Mouse (Mus musculus) heart, postnatal 25 days (tissue): Measurements from ENCODE around the gene Fam173a. TPM values are rescaled to one million over a fixed set of nuclear protein-coding genes. Genes with fewer than 3 reads are reported as not detected.

ENCODE experiments used
- DNase-seq: peaks from one replicate; pipeline ENCODE4 v3.0.0; 2022; ENCODE audit warnings: low spot score
- intact Hi-C: fragments of 180-260 bp; cut with DNase I; formaldehyde crosslinking; loops from one replicate; pipeline ENCODE4 v1.15.1; 2025
- total RNA-seq, 2 experiments: library from RNA; stranded (reverse); gene quantifications; 2 replicates each; pipeline ENCODE4 v1.2.3; 2021

The Fam173a gene
- total RNA-seq = 10 to 100 TPM; 35.4 to 36.0 TPM

DNA sequence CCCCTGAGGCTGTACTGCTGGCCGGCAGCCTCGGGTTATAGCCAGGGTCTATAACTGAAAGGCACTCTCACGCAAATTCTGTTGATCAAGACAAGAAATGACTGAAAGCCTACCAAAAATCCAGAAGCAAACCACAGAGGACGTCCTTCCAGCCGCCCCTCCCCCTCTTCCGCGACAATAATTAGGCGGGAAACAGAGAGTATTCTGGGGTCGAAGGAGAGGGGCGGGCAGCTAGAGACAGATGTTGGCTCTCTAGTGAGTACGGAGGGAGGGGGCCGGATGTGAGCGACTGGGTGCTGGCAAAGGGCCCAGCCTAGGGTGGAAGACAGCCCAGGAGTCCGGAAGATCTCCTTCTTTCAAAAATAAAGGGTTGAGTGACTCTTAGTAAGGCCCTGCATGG is at the start of gene Fam173a:
Gene Fam173a, minus strand, starts transcription at position 287 of the 400 bp plus-strand sequence.
- DNase-seq = peak; percentile 61
- intact Hi-C loops = no loop called here

DNA sequence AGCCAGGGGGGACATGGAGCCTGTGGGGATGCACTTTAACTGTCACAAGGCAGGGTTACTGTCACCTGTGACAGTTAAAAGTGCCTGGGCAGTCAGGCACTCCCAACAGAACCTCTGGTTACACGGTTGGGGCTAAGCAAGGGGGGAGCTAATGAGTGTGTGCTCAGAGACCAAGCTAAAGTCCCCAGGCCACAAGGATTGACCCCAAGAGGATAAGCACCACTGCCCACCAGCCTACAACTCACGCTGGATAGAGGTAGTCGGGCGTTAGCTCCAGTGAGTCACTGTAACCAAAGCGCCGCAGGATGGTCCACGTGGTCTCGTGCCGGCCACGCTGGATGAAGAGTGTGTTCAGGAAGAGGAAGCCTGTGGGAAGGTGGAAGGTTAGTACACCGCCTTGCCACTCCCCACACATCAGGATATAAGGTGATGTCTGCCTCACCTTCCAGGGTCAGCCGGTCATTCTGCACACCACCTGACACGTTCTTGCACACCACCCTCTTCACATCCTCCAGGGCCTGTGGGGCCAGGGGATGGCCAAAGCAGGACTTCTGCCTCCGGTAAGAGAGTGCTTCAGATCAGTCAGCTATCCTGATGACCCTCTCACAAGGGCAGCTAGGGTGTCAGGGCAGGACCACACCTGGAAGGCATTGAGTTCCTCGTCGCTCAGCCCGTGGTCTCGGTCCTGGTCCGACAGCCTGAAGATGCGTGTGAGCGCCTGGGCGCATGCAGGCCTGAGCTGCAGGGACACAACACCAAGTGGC is 48.6 kb upstream of the Fam173a start, which contains the start of gene Gm20683:
Gene Gm20683, minus strand, starts transcription at position 647 of the 764 bp plus-strand sequence.
- DNase-seq = no peak
- intact Hi-C loops = no loop called here

DNA sequence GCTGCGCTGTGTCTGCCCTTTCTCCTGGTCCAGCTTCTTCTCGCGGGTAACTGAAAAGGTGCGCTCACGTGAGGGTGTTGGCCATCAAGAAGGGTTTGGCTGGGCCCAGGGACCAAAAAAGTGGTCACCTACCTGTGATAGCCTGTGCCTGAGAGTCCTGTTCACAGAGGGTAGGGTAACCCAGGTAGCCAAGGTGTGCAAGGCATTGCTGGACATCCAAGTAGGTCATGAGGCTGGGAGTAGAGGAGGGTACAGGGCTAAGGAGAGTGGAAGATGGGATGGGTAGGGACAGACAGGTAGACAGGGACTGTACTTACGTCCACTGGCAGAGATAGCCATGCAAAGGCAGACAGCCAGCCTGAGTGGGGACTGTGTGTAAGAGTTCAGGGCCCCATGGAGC is 47.8 kb upstream of the Fam173a start:
- DNase-seq = no peak
- intact Hi-C loops = no loop called here

DNA sequence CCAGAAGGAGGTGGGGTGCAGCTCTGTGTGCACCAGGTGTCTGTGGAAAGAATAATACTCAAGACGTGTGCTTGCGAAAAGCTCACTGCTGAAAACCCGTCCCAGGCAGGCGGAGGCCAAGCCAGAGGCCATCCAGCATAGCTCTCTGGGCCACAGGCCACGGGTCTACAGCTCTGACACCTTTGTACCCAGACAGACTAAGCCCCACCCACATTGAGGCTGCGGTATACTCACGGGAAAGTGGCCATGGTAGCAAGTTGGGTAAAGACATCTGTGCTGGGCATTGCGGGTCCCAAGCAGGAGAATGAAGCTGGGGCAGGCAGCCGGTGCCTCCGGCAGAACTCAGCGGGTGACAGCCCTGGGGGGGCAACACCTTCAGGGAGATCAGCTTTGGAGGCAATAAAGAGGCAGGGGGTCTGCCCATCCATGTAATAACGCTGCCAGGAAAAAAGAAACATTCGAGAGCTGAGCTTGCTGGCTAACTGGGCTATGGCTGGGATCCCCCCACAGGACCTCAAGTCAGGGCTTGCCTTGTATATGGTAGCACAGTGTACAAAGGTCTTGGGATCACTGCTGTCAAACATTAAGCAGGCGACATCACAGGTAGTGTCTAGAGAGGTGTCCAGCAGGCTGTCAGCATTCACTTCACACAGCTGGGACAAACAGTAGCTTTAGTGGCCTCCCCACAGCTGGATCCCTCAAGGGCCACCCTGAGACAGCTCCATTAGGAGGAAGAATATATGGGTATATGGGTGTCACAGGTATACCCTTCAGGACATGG is 46.9 kb upstream of the Fam173a start:
- intact Hi-C loops = no loop called here
- no peak for DNase-seq

- intact Hi-C loops = no loop called here
Measured at GRCm38 (mm10) chr17:25838904-25839303, 46.2 kb upstream of the Fam173a start.

DNA sequence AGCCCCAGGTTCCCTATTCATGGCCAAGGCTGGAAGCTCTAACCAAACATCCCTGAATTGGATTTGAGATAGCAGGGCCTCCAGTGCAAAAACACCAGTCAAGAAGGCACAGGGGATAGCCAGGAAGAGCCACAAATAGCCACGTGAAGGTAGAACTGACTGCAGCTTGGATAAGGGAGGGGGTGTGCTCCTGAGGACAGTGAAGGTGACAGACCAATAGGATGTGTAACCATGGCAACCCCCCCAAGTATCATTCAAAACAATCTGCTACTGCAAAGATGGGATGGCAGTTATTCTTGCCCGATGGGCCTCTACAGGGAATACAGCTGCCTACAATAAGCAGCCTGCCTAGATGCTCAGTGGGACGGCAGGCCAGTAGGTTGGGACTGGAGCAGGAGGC is 44.8 kb upstream of the Fam173a start:
- intact Hi-C loops = no loop called here
- DNase-seq = no peak

More at GRCm38 (mm10) chr17:25838904-25839303, 46.2 kb upstream of the Fam173a start:
- DNase-seq = no peak

DNA sequence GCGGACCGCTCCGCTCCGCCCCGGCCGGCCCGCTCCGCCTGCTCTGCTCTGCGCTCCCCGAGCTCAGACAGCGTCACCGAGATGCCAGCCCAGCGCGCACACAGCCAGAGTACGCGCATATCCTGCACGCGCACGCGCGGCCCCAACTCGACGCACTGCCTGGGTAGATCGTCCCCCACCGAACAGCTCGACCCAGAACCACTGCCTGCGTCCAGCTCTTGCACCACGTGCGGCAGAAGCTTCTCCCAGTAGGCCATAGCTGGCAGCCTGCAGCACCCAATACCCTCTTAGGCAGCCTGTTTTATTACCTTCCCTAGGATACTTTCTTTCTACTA is 44.3 kb upstream of the Fam173a start, which contains the start of gene Rhbdl1:
Gene Rhbdl1, minus strand, starts transcription at position 220 of the 335 bp plus-strand sequence.
- peak; percentile 51 for DNase-seq
- intact Hi-C loops = no loop called here

- no peak for DNase-seq
- intact Hi-C loops = no loop called here
Measured at GRCm38 (mm10) chr17:25836397-25837075, 43.8 kb upstream of the Fam173a start.

DNA sequence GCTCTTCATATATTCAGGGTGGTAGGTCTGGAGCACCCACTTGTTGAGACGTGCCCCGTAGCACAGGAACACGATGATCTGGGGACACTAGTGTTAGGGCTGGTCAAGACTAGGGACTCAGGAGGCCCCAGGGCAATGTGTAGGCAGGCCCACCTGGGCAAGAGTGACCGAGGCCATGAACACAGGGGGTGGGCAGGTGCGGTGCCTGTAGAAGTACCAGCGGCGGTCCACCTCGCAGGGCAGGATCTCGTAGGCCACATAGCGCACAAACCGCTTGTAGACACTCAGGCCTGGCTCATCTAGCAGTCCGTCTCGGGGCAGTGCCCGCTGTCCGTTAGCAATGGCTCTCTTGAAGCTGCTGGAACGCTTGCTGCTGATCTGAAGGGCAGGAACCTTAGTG is 43.1 kb upstream of the Fam173a start:
- DNase-seq = no peak
- intact Hi-C loops = no loop called here

GRCm38 (mm10) chr17:25835301-25835700 is 42.6 kb upstream of the Fam173a start:
- intact Hi-C loops = no loop called here
- no peak for DNase-seq

GRCm38 (mm10) chr17:25834595-25835222 is 42.0 kb upstream of the Fam173a start:
- intact Hi-C loops = loop anchor here (5.0 kb wide), 1 partner anchor 33 kb away; the partner anchor contains the start of gene Mcrip2
- no peak for DNase-seq

- intact Hi-C loops = loop anchor here (5.0 kb wide), 1 partner anchor 33 kb away; the partner anchor contains the start of gene Mcrip2
- DNase-seq = no peak
Measured at GRCm38 (mm10) chr17:25833961-25834594, 41.4 kb upstream of the Fam173a start.

- peak; percentile 88 for DNase-seq
- intact Hi-C loops = loop anchor here (5.0 kb wide), 1 partner anchor 34 kb away; the partner anchor contains the start of gene Mcrip2
Measured at GRCm38 (mm10) chr17:25833291-25833663, 40.6 kb upstream of the Fam173a start, which contains the start of gene Stub1. Stub1 (minus strand) TSS chr17:25833404.

- intact Hi-C loops = loop anchor here (5.0 kb wide), 1 partner anchor 35 kb away; the partner anchor contains the start of gene Mcrip2
- peak; percentile 99 for DNase-seq
Measured at GRCm38 (mm10) chr17:25832436-25833290, 40.0 kb upstream of the Fam173a start.

DNA sequence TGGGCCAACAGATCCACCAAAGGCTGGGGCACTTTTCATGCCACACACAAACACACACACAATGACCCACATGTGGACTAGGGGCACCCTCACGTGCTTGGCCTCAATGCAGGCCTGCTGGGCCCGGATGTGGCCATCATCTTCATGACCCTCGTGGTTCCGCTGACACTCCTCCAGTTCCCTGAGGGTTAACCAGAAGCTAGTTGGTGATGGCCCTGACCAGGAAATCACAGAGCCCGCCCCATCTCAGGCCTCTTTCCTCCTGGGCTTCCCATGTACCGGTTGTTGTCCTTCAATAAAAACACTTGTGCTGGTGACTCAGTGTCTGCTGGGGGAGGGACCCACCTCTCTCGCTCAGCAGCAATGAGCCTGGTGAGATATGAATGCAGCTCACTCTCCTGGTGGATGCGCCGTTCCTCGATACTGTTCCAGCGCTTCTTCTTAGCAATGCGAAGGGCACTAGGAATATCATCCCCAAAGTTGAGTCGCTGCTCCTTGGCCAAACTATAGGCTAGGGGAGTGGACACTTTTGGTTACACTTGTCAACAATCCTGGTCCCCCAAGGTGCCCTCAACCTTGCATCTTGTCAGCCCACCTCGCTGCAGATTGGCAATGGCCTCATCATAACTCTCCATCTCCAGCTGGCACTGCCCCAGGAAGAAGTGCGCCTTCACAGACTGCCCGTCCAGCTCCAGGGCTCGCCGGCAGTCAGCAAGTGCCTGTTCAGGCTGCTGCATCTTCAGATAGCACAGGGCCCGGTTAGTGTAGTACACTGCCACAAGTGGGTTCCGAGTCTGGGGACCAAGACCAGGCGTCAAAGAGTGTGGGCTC is 39.0 kb upstream of the Fam173a start:
- intact Hi-C loops = loop anchor here (5.0 kb wide), 1 partner anchor 36 kb away; the partner anchor contains the start of gene Mcrip2
- DNase-seq = no peak

DNA sequence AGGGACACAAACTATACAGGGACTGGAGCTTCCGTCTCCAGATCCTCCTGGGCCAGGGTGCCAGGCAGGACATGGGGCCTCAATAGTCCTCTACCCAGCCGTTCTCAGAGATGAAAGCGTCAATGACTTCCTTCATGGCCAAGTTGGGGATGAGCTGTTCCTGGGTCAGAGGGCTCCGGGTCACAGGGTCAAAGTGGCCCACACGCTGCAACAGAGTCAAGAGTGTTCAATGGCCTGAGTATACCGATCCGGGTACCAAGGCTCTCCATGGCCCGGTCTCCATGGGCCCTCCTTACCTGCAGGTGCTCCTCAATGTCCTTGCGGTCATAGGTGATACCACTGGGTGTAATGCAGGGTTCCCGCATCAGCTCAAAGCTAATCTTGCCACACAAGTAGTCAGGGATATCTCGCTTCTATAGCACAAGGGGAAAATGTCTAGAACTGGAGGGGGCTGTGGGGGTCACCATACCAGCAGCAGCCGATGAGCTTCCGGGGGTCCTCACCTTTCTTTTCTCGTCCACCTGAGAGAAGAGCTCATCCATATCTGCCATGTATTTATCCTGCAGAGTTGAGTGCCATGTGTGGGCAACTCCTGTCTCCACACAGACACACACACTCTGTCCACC is 38.2 kb upstream of the Fam173a start:
- intact Hi-C loops = loop anchor here (5.0 kb wide), 1 partner anchor 36 kb away; the partner anchor contains the start of gene Mcrip2
- DNase-seq = no peak
